Mouse (Mus musculus) intestine, postnatal 0 days (tissue): ENCODE data around the gene Chchd5. TPM values are rescaled to one million over a fixed set of nuclear protein-coding genes. Genes with fewer than 3 reads are reported as not detected.

Experiments used
- ATAC-seq: fragments of 200-750 bp; cut with Nextera tagmentation; 2 replicates; pipeline ENCODE4 v1.8.0; 2017; ENCODE audit warnings: mild to moderate bottlenecking, moderate TSS enrichment, moderate library complexity
- H3K27ac ChIP-seq: fragments of 300-500 bp; sonication (generic); 2 replicates; pipeline ENCODE4 v1.5.1; 2014; ENCODE audit warnings: mild to moderate bottlenecking, low read depth, low read length, moderate library complexity
- H3K27me3 ChIP-seq: fragments of 300-500 bp; sonication (generic); replicated peaks from 2 replicates; pipeline ENCODE4 v1.6.1; 2014; ENCODE audit warnings: low read length, mixed read lengths; ENCODE audit not compliant: control insufficient read depth, insufficient read depth
- H3K36me3 ChIP-seq: fragments of 300-500 bp; sonication (generic); 2 replicates; pipeline ENCODE4 v1.6.1; 2014; ENCODE audit warnings: mild to moderate bottlenecking, moderate library complexity; ENCODE audit not compliant: control insufficient read depth, insufficient read depth
- H3K4me1 ChIP-seq: fragments of 300-500 bp; sonication (generic); replicated peaks from 2 replicates; pipeline ENCODE4 v1.6.1; 2014; ENCODE audit warnings: antibody characterized with exemption, low read length, mixed read lengths; ENCODE audit not compliant: control insufficient read depth, insufficient read depth
- H3K4me2 ChIP-seq: fragments of 300-500 bp; sonication (generic); replicated peaks from 2 replicates; pipeline ENCODE4 v1.6.1; 2014; ENCODE audit warnings: low read depth, mild to moderate bottlenecking, moderate library complexity
- H3K4me3 ChIP-seq: fragments of 300-500 bp; sonication (generic); 2 replicates; pipeline ENCODE4 v1.5.1; 2014; ENCODE audit warnings: low read depth, low read length
- H3K9ac ChIP-seq: fragments of 300-500 bp; sonication (generic); 2 replicates; pipeline ENCODE4 v1.6.1; 2014; ENCODE audit warnings: mild to moderate bottlenecking, low read depth, low read length
- H3K9me3 ChIP-seq: fragments of 300-500 bp; sonication (generic); 2 replicates; pipeline ENCODE4 v1.6.1; 2016; ENCODE audit warnings: mixed run types; ENCODE audit not compliant: control insufficient read depth
- CTCF ChIP-seq: sonication (generic); IDR thresholded peaks from 2 replicates; pipeline ENCODE4 v1.5.1; 2016; ENCODE audit warnings: low read depth, mild to moderate bottlenecking, control low read depth, antibody characterized with exemption, moderate library complexity
- WGBS: fragments of 180-500 bp; shearing (Covaris S2); extraction: QIAGEN DNeasy Blood & Tissue Kit; methylation state at CpG from one replicate; pipeline ENCODE4 v1.1.7; 2014; 5-methylcytosine and 5-hydroxymethylcytosine counted together
- polyA plus RNA-seq: library from polyadenylated mRNA; unstranded; fragments of >200 nt; fragmentation: Nextera tagmentation; extraction: Ambion mirVana; gene quantifications from 2 replicates; pipeline ENCODE4 v1.2.1, GENCODE M21; 2015

The Chchd5 gene
- polyA plus RNA-seq, result 17.6 and 19.0 TPM in 2 replicates

DNA sequence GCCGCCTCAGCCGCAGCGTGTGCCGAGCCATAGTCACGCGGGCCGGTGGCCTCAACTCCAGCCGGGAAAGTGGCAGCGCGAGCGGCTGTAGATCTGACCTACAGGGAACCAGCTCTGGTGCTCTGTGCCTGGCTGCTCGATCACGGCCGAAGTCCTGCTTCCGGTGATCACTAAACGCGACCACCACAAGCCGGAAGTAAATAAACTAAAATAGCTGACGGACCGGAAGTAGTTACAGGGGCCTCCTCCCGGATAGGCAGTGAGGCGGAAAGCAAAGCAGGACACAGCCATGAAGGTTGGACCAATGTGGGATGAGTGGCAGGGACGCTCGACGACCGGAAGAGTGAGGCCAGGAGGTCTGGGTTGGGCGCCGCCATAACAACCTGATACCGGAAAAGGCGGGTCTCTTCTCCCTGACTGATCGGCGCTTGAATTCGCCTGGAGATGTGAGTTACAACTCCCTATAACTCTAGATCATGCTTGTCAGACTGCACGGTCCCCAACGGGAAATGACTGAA, at the start of gene Chchd5:
Gene Chchd5, plus strand, starts transcription at position 289 of the 518 bp plus-strand sequence.
- H3K9ac ChIP-seq, result peak within 1 kb of the TSS; percentile 82
- 0 out of 2 replicates have a peak, but pooled peaks cover 5% of the 10 kb centered on the region for H3K4me1 ChIP-seq
- H3K27ac ChIP-seq, result peak within 1 kb of the TSS; percentile 93
- H3K36me3 ChIP-seq, result peaks cover 36% of the 10 kb centered on the region
- ATAC-seq, result peak; percentile 100
- peak within 1 kb of the TSS; percentile 71 for H3K4me3 ChIP-seq
- H3K27me3 ChIP-seq, result no peaks in the 10 kb centered on the region
- WGBS, result under 1% methylated on average over 35 of the region's 35 CpGs
- no peaks in the 10 kb centered on the region for H3K9me3 ChIP-seq
- no peak for TF ChIP-seq CTCF
- peak within 1 kb of the TSS; percentile 85 for H3K4me2 ChIP-seq

DNA sequence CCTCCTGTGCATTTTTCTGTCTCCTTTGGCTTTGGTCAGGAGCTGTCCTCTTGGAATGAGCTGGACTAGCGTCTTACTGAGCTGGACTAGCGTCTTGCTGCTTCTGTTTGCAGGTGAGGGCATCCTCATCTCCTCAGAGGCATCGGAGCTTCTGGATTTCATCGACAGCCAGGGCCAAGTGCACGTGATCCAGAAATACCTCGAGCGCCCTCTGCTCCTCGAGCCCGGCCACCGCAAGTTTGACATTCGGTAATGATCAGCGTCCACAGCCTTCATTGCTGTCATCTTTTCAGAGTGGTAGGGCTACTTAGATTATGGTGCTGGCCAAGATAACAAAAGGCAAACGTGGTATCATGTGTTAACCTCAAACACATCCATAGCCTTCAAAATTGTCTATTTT, 48.4 kb upstream of the Chchd5 start:
- Histone ChIP-seq H3K9me3 (no peaks in the 10 kb centered on the region), H3K4me3 (no peak overlapping the region), H3K36me3 (peaks cover 11% of the 10 kb centered on the region), H3K4me1 (no peaks in the 10 kb centered on the region), H3K4me2 (no peak overlapping the region), H3K27me3 (no peaks in the 10 kb centered on the region), H3K9ac (no peak overlapping the region), H3K27ac (no peak overlapping the region)
- 65% methylated on average over 13 of the region's 13 CpGs for WGBS
- peak; percentile 43 for TF ChIP-seq CTCF
- no peak for ATAC-seq

DNA sequence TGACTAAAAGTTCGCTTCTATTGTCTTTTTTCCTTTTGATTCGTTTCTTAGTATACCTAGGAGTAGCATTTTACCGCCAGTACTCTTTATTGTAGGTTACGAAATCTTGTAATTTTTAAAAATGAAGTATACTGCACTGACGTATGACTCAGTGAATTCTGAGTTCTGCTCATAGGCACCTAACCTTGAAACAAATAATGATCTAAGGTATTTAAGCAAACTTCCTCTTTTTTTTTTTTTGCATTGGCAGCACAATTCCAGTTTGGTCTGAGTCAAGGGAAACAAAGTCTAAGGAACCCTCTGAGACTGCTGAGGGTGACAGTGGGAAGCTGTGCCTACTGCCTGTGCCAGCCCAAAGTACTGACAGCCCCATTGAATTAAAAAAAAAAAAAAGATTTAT, 46.0 kb upstream of the Chchd5 start:
- Histone ChIP-seq H3K4me1 (no peaks in the 10 kb centered on the region), H3K4me2 (no peak overlapping the region), H3K9me3 (no peaks in the 10 kb centered on the region), H3K27ac (no peak overlapping the region), H3K9ac (no peak overlapping the region), H3K27me3 (no peaks in the 10 kb centered on the region), H3K4me3 (no peak overlapping the region), H3K36me3 (peaks cover 11% of the 10 kb centered on the region)
- 85% methylated on average over 5 of the region's 5 CpGs for WGBS
- no peak for ATAC-seq
- no peak for TF ChIP-seq CTCF

DNA sequence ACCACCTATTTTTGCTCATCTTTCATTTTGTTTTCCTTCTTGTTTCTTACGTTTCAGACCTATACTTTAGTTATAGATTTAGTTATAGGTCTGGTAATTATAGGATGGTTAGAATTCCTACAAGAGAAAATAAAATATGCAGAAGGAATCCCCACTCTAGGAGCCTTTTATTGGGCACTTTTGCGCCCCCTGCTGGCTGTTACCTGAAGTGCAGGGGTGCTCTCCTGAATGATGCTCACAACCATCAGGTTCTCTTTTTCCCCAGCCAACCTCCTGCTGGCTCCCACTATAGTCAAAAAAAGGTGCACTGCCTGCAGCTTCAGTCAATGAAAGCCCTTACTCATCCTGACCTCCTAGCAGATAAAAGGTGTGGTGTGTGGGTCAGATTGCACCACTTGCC, 44.5 kb upstream of the Chchd5 start:
- Histone ChIP-seq H3K9me3 (no peaks in the 10 kb centered on the region), H3K9ac (no peak overlapping the region), H3K27me3 (no peaks in the 10 kb centered on the region), H3K36me3 (peaks cover 5% of the 10 kb centered on the region; the same call in 1 of the 2 replicates), H3K27ac (no peak overlapping the region), H3K4me3 (no peak overlapping the region), H3K4me2 (no peak overlapping the region), H3K4me1 (no peaks in the 10 kb centered on the region)
- no peak for ATAC-seq
- TF ChIP-seq CTCF, result peak; percentile 76
- 71% methylated on average over 2 of the region's 2 CpGs for WGBS

DNA sequence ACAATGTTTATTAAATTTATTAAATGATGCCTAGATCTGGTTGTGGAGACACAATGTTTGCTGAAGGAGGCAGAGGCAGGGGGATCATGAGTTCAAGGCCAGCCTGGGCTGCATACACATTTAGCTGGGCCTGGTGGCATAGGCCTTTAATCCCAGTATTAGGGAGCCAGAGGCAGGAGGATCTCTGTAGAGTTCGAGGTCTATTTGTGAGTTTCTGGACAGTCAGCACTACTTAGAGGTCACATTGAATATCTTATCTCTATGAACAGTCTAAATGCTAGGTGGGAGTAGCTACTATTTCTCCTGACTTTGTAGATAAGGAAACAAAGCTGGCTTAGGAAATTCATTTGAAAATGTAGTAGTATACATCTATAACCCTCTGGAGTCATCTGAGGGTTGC, 42.0 kb upstream of the Chchd5 start:
- no peaks in the 10 kb centered on the region for H3K27me3 ChIP-seq
- H3K4me2 ChIP-seq, result no peak overlapping the region
- H3K27ac ChIP-seq, result no peak overlapping the region
- peaks cover 10% of the 10 kb centered on the region for H3K36me3 ChIP-seq
- 87% methylated on average over 1 of the region's 1 CpGs for WGBS
- TF ChIP-seq CTCF, result no peak
- no peak overlapping the region for H3K9ac ChIP-seq
- no peak for ATAC-seq
- H3K9me3 ChIP-seq, result no peaks in the 10 kb centered on the region
- no peaks in the 10 kb centered on the region for H3K4me1 ChIP-seq
- H3K4me3 ChIP-seq, result no peak overlapping the region

DNA sequence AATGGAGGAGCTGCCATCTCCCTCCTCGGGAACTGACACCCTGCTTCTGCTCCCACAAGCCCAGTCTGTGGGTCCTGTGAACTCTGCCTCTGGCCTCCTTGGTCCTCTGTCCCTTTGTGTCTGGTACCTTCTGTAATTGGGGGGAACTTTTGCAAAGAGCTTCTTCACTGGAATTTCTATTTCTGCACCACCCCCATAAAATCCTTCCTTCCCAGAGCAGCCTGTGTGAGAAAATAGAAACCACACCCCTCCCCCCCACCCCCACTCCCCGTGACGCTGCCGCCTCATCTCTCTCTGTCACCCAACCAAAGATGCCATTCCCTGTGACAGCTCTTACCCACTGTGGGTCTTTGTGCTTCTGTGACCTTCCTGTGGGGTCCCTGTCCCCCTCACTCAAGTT, 39.1 kb upstream of the Chchd5 start:
- no peak overlapping the region for H3K9ac ChIP-seq
- H3K4me1 ChIP-seq, result no peaks in the 10 kb centered on the region
- no peak overlapping the region for H3K4me2 ChIP-seq
- H3K9me3 ChIP-seq, result no peaks in the 10 kb centered on the region
- H3K36me3 ChIP-seq, result peaks cover 16% of the 10 kb centered on the region
- H3K27ac ChIP-seq, result no peak overlapping the region
- WGBS, result 80% methylated on average over 4 of the region's 4 CpGs
- no peak for TF ChIP-seq CTCF
- no peaks in the 10 kb centered on the region for H3K27me3 ChIP-seq
- no peak for ATAC-seq
- H3K4me3 ChIP-seq, result no peak overlapping the region

DNA sequence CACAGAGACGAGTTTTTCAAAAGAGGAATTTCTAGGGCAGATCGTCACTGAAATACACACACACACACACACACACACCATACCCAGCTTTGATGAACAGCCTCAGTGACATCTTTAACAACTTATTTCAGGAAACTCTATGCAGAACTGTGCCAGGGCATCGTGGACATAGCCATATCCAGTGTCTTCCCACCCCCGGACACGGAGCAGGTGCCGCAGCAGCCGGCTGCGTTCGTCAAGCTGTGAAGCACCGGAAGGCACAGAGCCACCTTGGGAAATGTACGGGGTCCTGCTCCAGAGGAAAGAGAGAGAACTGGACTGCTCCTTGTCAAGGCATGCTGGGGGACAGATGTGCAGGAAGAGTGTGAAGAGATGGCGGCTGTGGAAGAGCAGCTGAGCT, 36.7 kb upstream of the Chchd5 start:
- H3K4me2 ChIP-seq, result no peak overlapping the region
- no peak overlapping the region for H3K9ac ChIP-seq

More for the DNA sequence above, 36.7 kb upstream of the Chchd5 start:
- Histone ChIP-seq H3K27ac (no peak overlapping the region), H3K4me3 (no peak overlapping the region), H3K4me1 (no peaks in the 10 kb centered on the region), H3K27me3 (no peaks in the 10 kb centered on the region), H3K9me3 (no peaks in the 10 kb centered on the region), H3K36me3 (peaks cover 11% of the 10 kb centered on the region; the same call in 1 of the 2 replicates)
- no peak for ATAC-seq
- TF ChIP-seq CTCF, result no peak
- WGBS, result 93% methylated on average over 12 of the region's 12 CpGs
